In genomic region chr16:40392106-40392505, GRCm38 (mm10) we compare ENCODE assay signal across 24 mouse cellular contexts.
DNase-seq lines count a peak whose midpoint lies in the region; ATAC-seq lines count a peak whose summit lies in the region.
"Had no signal": no experiment of that assay in that cellular context is flagged by ENCODE, and none has a peak within 500 bp of the region (broad histone marks: within the 10 kb centered on the region; RNA-seq: fewer than 3 reads in every experiment).

No protein-coding gene starts in this region.

- H3K4me2 ChIP-seq in forebrain, embryonic 14.5 days (ENCODE audit: low read length), result no peak overlapping the region
- no peak overlapping the region for H3K4me2 ChIP-seq in forebrain, embryonic 12.5 days
- no peak overlapping the region for H3K4me2 ChIP-seq in midbrain, embryonic 16.5 days (ENCODE audit: low read length)
- H3K4me2 ChIP-seq: heart, embryonic 15.5 days; limb, embryonic 15.5 days; lung, embryonic 15.5 days had no signal

- no peak overlapping the region for H3K9ac ChIP-seq in forebrain, embryonic 14.5 days (ENCODE audit: low read length)
- no peak overlapping the region for H3K9ac ChIP-seq in forebrain, embryonic 12.5 days
- H3K9ac ChIP-seq in midbrain, embryonic 16.5 days (ENCODE audit: low read depth, low read length), result no peak overlapping the region
- H3K9ac ChIP-seq: heart, embryonic 15.5 days; limb, embryonic 15.5 days; liver, embryonic 14.5 days; lung, embryonic 15.5 days had no signal

- intact Hi-C loops in heart, postnatal 14 days (cut with DNase I), result no loop called here

- H3K9me3 ChIP-seq in forebrain, embryonic 14.5 days (replicated peaks; ENCODE audit: control insufficient read depth, low read length), result no peaks in the 10 kb centered on the region
- H3K9me3 ChIP-seq in forebrain, embryonic 12.5 days, result no peaks in the 10 kb centered on the region
- no peaks in the 10 kb centered on the region for H3K9me3 ChIP-seq in midbrain, embryonic 16.5 days (replicated peaks; ENCODE audit: control insufficient read depth, low read length, poor library complexity, severe bottlenecking)
- H3K9me3 ChIP-seq: forebrain, embryonic 10.5 days; heart, embryonic 15.5 days; limb, embryonic 15.5 days; lung, embryonic 15.5 days had no signal

- no peaks in the 10 kb centered on the region for H3K36me3 ChIP-seq in forebrain, embryonic 14.5 days (ENCODE audit: control insufficient read depth, insufficient read depth, low read length)
- H3K36me3 ChIP-seq in forebrain, embryonic 12.5 days (replicated peaks), result no peaks in the 10 kb centered on the region
- no peaks in the 10 kb centered on the region for H3K36me3 ChIP-seq in midbrain, embryonic 16.5 days (ENCODE audit: control insufficient read depth, insufficient read depth, low read length)
- H3K36me3 ChIP-seq: forebrain, embryonic 10.5 days; heart, embryonic 15.5 days; limb, embryonic 15.5 days; lung, embryonic 15.5 days had no signal

- WGBS in forebrain, embryonic 14.5 days, result 81% methylated on average over 4 of the region's 4 CpGs
- WGBS in forebrain, embryonic 12.5 days, result 88% methylated on average over 4 of the region's 4 CpGs
- WGBS in midbrain, embryonic 16.5 days, result 34% methylated on average over 4 of the region's 4 CpGs

- no peak overlapping the region for H3K27ac ChIP-seq in forebrain, embryonic 14.5 days (ENCODE audit: low read depth, low read length)
- no peak overlapping the region for H3K27ac ChIP-seq in forebrain, embryonic 12.5 days
- no peak overlapping the region for H3K27ac ChIP-seq in midbrain, embryonic 16.5 days (ENCODE audit: low read length)
- H3K27ac ChIP-seq: forebrain, embryonic 10.5 days; heart, embryonic 15.5 days; kidney, postnatal 0 days; limb, embryonic 15.5 days; liver, embryonic 14.5 days; lung, embryonic 15.5 days; stomach, postnatal 0 days had no signal

- H3K27me3 ChIP-seq in forebrain, embryonic 14.5 days (replicated peaks; ENCODE audit: control insufficient read depth, insufficient read depth, low read length), result no peaks in the 10 kb centered on the region
- H3K27me3 ChIP-seq in forebrain, embryonic 12.5 days, result no peaks in the 10 kb centered on the region
- no peaks in the 10 kb centered on the region for H3K27me3 ChIP-seq in midbrain, embryonic 16.5 days (ENCODE audit: control insufficient read depth, insufficient read depth, low read depth, low read length)
- H3K27me3 ChIP-seq: heart, embryonic 15.5 days; limb, embryonic 15.5 days; lung, embryonic 15.5 days had no signal

- DNase-seq in forebrain, embryonic 14.5 days (ENCODE audit: low spot score), result peak; percentile 13
- peak; percentile 55 for DNase-seq in retina, embryonic 14.5 days (ENCODE audit: low spot score)
- DNase-seq in retina, postnatal 1 day, result no peak
- no peak for DNase-seq in adrenal gland, adult 2 months
- DNase-seq in heart, postnatal 14 days, result no peak
- DNase-seq: adrenal gland, postnatal 25 days; cerebellum, adult 11 months; cerebellum, adult 9-11 months; gastrocnemius, postnatal 36 days; heart, postnatal 4 days; kidney, adult 2 months; left cerebral cortex, postnatal 4 days; lung, postnatal 4 days; thymus, adult 2 months; thymus, postnatal 4 days had no signal

- no peak for ATAC-seq in forebrain, embryonic 14.5 days
- no peak for ATAC-seq in forebrain, embryonic 12.5 days (ENCODE audit: low FRiP score)
- 0 out of 2 replicates have a peak, but pooled peaks have one; percentile 39 for ATAC-seq in midbrain, embryonic 16.5 days

- H3K4me3 ChIP-seq in forebrain, embryonic 14.5 days (ENCODE audit: low read depth, low read length), result no peak overlapping the region
- H3K4me3 ChIP-seq in forebrain, embryonic 12.5 days (replicated peaks), result no peak overlapping the region
- no peak overlapping the region for H3K4me3 ChIP-seq in midbrain, embryonic 16.5 days (ENCODE audit: low read depth, low read length)
- H3K4me3 ChIP-seq: forebrain, embryonic 10.5 days; heart, embryonic 15.5 days; limb, embryonic 15.5 days; lung, embryonic 15.5 days had no signal

- no peaks in the 10 kb centered on the region for H3K4me1 ChIP-seq in forebrain, embryonic 14.5 days (ENCODE audit: control insufficient read depth, insufficient read depth, low read length)
- no peaks in the 10 kb centered on the region for H3K4me1 ChIP-seq in forebrain, embryonic 12.5 days
- H3K4me1 ChIP-seq in midbrain, embryonic 16.5 days (ENCODE audit: control insufficient read depth, insufficient read depth, low read length), result no peaks in the 10 kb centered on the region
- H3K4me1 ChIP-seq: forebrain, embryonic 10.5 days; heart, embryonic 15.5 days; limb, embryonic 15.5 days; lung, embryonic 15.5 days had no signal

Comparison
In these comparisons a context has a peak if more than half of its experiments do, and no peak if none do; other contexts are left out.
1. DNase-seq: peak in forebrain, embryonic 14.5 days (single experiment) and retina, embryonic 14.5 days (single experiment); none in retina, postnatal 1 day (single experiment), adrenal gland, adult 2 months (single experiment) and heart, postnatal 14 days (0 of 2).